ENCODE assay signal across 10 mouse cellular contexts in the genomic region with DNA sequence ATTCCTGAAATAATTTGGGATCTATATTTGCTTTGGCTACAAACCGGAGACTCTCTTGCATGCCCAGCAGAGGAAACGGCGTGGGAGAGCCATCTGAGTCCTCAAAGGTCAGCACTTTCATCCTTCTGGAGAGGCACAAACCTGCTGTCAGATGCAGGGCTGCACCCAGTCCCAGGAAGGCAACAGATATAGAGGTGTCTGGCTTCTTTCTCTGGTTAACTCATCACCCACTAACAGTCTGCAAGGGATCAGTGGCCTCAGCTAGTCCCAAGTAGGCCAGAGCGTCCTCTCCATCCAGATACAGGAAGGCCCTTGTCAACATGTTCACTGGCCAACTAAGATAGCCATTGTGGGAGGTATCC. TPM values are rescaled to one million over a fixed set of nuclear protein-coding genes. Genes with fewer than 3 reads are reported as not detected.
DNase-seq lines count a peak whose midpoint lies in the region; ATAC-seq and TF ChIP-seq lines count a peak whose summit lies in the region.
"Had no signal": no experiment of that assay in that cellular context is flagged by ENCODE, and none has a peak within 500 bp of the region (broad histone marks: within the 10 kb centered on the region; RNA-seq: fewer than 3 reads in every experiment).

No protein-coding gene starts in this region.

- H3K4me1 ChIP-seq in heart, embryonic 12.5 days (replicated peaks), result peaks cover 19% of the 10 kb centered on the region
- peaks cover 5% of the 10 kb centered on the region for H3K4me1 ChIP-seq in midbrain, embryonic 14.5 days (ENCODE audit: control insufficient read depth, insufficient read depth, low read length)
- peaks cover 3% of the 10 kb centered on the region; the same call in 1 of the 2 replicates for H3K4me1 ChIP-seq in midbrain, embryonic 16.5 days (ENCODE audit: control insufficient read depth, insufficient read depth, low read length)
- H3K4me1 ChIP-seq in embryonic fibroblast, embryonic 13.5 days (ENCODE audit: control insufficient read depth, insufficient read depth, low read length), result peaks cover 6% of the 10 kb centered on the region; the same call in 1 of the 2 replicates
- H3K4me1 ChIP-seq in olfactory bulb, adult 2 months (ENCODE audit: control insufficient read depth, insufficient read depth, low read length), result peaks cover 7% of the 10 kb centered on the region; the same call in 1 of the 2 replicates
- H3K4me1 ChIP-seq: limb, embryonic 15.5 days had no signal

- peak overlapping the region; percentile 55 for H3K27ac ChIP-seq in heart, embryonic 12.5 days (ENCODE audit: poor library complexity, severe bottlenecking)
- peak overlapping the region; percentile 63; the same call in 1 of the 2 replicates for H3K27ac ChIP-seq in midbrain, embryonic 14.5 days (replicated peaks; ENCODE audit: low read depth, low read length)
- no peak overlapping the region for H3K27ac ChIP-seq in midbrain, embryonic 16.5 days (ENCODE audit: low read length)
- 0 out of 2 replicates have a peak overlapping the region, but pooled peaks have one; percentile 4 for H3K27ac ChIP-seq in embryonic fibroblast, embryonic 13.5 days (ENCODE audit: insufficient read depth, low read length)
- 0 out of 2 replicates have a peak overlapping the region, but pooled peaks have one; percentile 64 for H3K27ac ChIP-seq in olfactory bulb, adult 2 months (ENCODE audit: insufficient read depth, low read depth, low read length)
- H3K27ac ChIP-seq: kidney, embryonic 15.5 days; limb, embryonic 15.5 days had no signal

- H3K27me3 ChIP-seq in heart, embryonic 12.5 days (replicated peaks), result peaks cover 2% of the 10 kb centered on the region; the same call in 1 of the 2 replicates
- H3K27me3 ChIP-seq in midbrain, embryonic 14.5 days (ENCODE audit: control insufficient read depth, insufficient read depth, low read length), result no peaks in the 10 kb centered on the region
- no peaks in the 10 kb centered on the region for H3K27me3 ChIP-seq in midbrain, embryonic 16.5 days (ENCODE audit: control insufficient read depth, insufficient read depth, low read depth, low read length)
- H3K27me3 ChIP-seq: kidney, embryonic 15.5 days; limb, embryonic 15.5 days had no signal

- no peak overlapping the region for H3K9ac ChIP-seq in heart, embryonic 12.5 days
- no peak overlapping the region for H3K9ac ChIP-seq in midbrain, embryonic 14.5 days (replicated peaks; ENCODE audit: low read length)
- H3K9ac ChIP-seq in midbrain, embryonic 16.5 days (ENCODE audit: low read depth, low read length), result no peak overlapping the region
- H3K9ac ChIP-seq: kidney, embryonic 15.5 days; limb, embryonic 15.5 days had no signal

- H3K36me3 ChIP-seq in heart, embryonic 12.5 days, result no peaks in the 10 kb centered on the region; the same call in 1 of the 2 replicates
- no peaks in the 10 kb centered on the region for H3K36me3 ChIP-seq in midbrain, embryonic 14.5 days (ENCODE audit: control insufficient read depth, insufficient read depth, low read length)
- no peaks in the 10 kb centered on the region for H3K36me3 ChIP-seq in midbrain, embryonic 16.5 days (ENCODE audit: control insufficient read depth, insufficient read depth, low read length)
- H3K36me3 ChIP-seq: kidney, embryonic 15.5 days; limb, embryonic 15.5 days had no signal

- peak; percentile 25; the same call in 1 of the 2 replicates for ATAC-seq in heart, embryonic 12.5 days (ENCODE audit: insufficient number of reproducible peaks, low FRiP score)
- ATAC-seq in midbrain, embryonic 14.5 days (ENCODE audit: low FRiP score, low TSS enrichment), result no peak
- ATAC-seq in midbrain, embryonic 16.5 days, result no peak

- H3K4me3 ChIP-seq in heart, embryonic 12.5 days, result no peak overlapping the region
- H3K4me3 ChIP-seq in midbrain, embryonic 14.5 days (replicated peaks; ENCODE audit: low read depth, low read length), result no peak overlapping the region
- no peak overlapping the region for H3K4me3 ChIP-seq in midbrain, embryonic 16.5 days (ENCODE audit: low read depth, low read length)
- H3K4me3 ChIP-seq in embryonic fibroblast, embryonic 13.5 days (ENCODE audit: insufficient read depth, low read length), result no peak overlapping the region
- H3K4me3 ChIP-seq in olfactory bulb, adult 2 months (ENCODE audit: insufficient read depth, low read depth, low read length), result no peak overlapping the region
- H3K4me3 ChIP-seq: kidney, embryonic 15.5 days; limb, embryonic 15.5 days had no signal

- H3K9me3 ChIP-seq in heart, embryonic 12.5 days (replicated peaks), result peaks cover 5% of the 10 kb centered on the region; the same call in 1 of the 2 replicates
- H3K9me3 ChIP-seq in midbrain, embryonic 14.5 days (ENCODE audit: control insufficient read depth, low read length), result no peaks in the 10 kb centered on the region; the same call in 1 of the 2 replicates
- H3K9me3 ChIP-seq in midbrain, embryonic 16.5 days (replicated peaks; ENCODE audit: control insufficient read depth, low read length, poor library complexity, severe bottlenecking), result no peaks in the 10 kb centered on the region
- H3K9me3 ChIP-seq: kidney, embryonic 15.5 days; limb, embryonic 15.5 days had no signal

- no peak for DNase-seq in heart, adult 9 months (ENCODE audit: low spot score in 2 of 2)
- no peak for DNase-seq in midbrain, embryonic 14.5 days
- no peak for DNase-seq in left cerebral cortex, postnatal 25 days (ENCODE audit: low spot score in 2 of 2)
- DNase-seq in urinary bladder, postnatal 36 days (ENCODE audit: low spot score in 2 of 2), result no peak

- intact Hi-C loops in left cerebral cortex, postnatal 25 days (cut with DNase I), result loop anchor here (1.0 kb wide), 1 partner anchor 23 kb away; no protein-coding TSS in a partner anchor

- TF ChIP-seq POLR2A in embryonic fibroblast, embryonic 13.5 days (IDR thresholded peaks at IDR 0.05; ENCODE audit: low read depth, low read length), result no peak
- TF ChIP-seq POLR2A in olfactory bulb, adult 2 months (IDR thresholded peaks at IDR 0.05; ENCODE audit: insufficient read depth, low read depth, low read length), result no peak

- H3K4me2 ChIP-seq in heart, embryonic 12.5 days, result no peak overlapping the region
- H3K4me2 ChIP-seq in midbrain, embryonic 14.5 days (ENCODE audit: low read length), result no peak overlapping the region
- no peak overlapping the region for H3K4me2 ChIP-seq in midbrain, embryonic 16.5 days (ENCODE audit: low read length)
- H3K4me2 ChIP-seq: limb, embryonic 15.5 days had no signal

- TF ChIP-seq CTCF in embryonic fibroblast, embryonic 13.5 days (IDR thresholded peaks at IDR 0.05; ENCODE audit: borderline replicate concordance, insufficient read depth, low read length), result no peak
- TF ChIP-seq CTCF in olfactory bulb, adult 2 months (IDR thresholded peaks at IDR 0.05; ENCODE audit: insufficient read depth, low read depth, low read length), result no peak

- 39% methylated on average over 4 of the region's 4 CpGs for WGBS in heart, embryonic 12.5 days
- 91% methylated on average over 4 of the region's 4 CpGs for WGBS in midbrain, embryonic 14.5 days
- 87% methylated on average over 4 of the region's 4 CpGs for WGBS in midbrain, embryonic 16.5 days
- WGBS in olfactory bulb, adult 2 months, result 81% methylated on average over 4 of the region's 4 CpGs

RNA-seq across cellular contexts. Expression of a gene that starts 46.7 kb away (rescaled TPM):
- polyA plus RNA-seq in heart, embryonic 12.5 days (2016; fragmentation: Nextera tagmentation; extraction: Ambion mirVana), result 459 and 491 TPM in 2 replicates
- polyA plus RNA-seq in midbrain, embryonic 14.5 days (2014; fragmentation: Nextera tagmentation; extraction: Ambion mirVana), result 416 and 455 TPM in 2 replicates
- polyA plus RNA-seq in midbrain, embryonic 16.5 days (2015; fragmentation: Nextera tagmentation; extraction: Ambion mirVana), result 495 and 501 TPM in 2 replicates
- polyA plus RNA-seq in embryonic fibroblast, embryonic 13.5 days (2011; ENCODE audit: insufficient read length, low read depth, missing spikeins), result 150 and 165 TPM in 2 replicates
- not detected in 2 replicates for polyA plus RNA-seq in olfactory bulb, adult 2 months (2012; ENCODE audit: insufficient read depth, insufficient read length, low replicate concordance, missing spikeins)
- total RNA-seq in left cerebral cortex, postnatal 25 days (2021), result 100 to 1,000 TPM; 233 to 234 TPM
